Mouse (Mus musculus): ENCODE data around the gene Rcn1.
A peak's percentile ranks its signal among the peaks of the same experiment; 100 is the strongest.

Gene Rcn1

GRCm38 (mm10) chr2:105392514-105392913 is 6.6 kb downstream of the Rcn1 start:
- DNase-seq, result no peak

GRCm38 (mm10) chr2:105391414-105391784 is 7.7 kb downstream of the Rcn1 start:
- DNase-seq, result no peak

- DNase-seq, result no peak
Observed at GRCm38 (mm10) chr2:105390653-105391413, 8.3 kb downstream of the Rcn1 start.

- DNase-seq, result no peak
Observed at GRCm38 (mm10) chr2:105389007-105389890, 9.9 kb downstream of the Rcn1 start.

- no peak for DNase-seq
Observed at GRCm38 (mm10) chr2:105386418-105386817, 12.7 kb downstream of the Rcn1 start.

GRCm38 (mm10) chr2:105384998-105385397 is 14.1 kb downstream of the Rcn1 start:
- DNase-seq, result no peak

GRCm38 (mm10) chr2:105383063-105383462 is 16.1 kb downstream of the Rcn1 start:
- DNase-seq, result no peak

GRCm38 (mm10) chr2:105380757-105381319 is 18.3 kb downstream of the Rcn1 start:
- no peak for DNase-seq

GRCm38 (mm10) chr2:105379682-105380081 is 19.4 kb downstream of the Rcn1 start:
- DNase-seq, result no peak

GRCm38 (mm10) chr2:105375705-105376104 is 23.4 kb downstream of the Rcn1 start:
- DNase-seq, result no peak

- DNase-seq, result no peak
Observed at GRCm38 (mm10) chr2:105375261-105375660, 23.9 kb downstream of the Rcn1 start.

GRCm38 (mm10) chr2:105373658-105374057 is 25.5 kb downstream of the Rcn1 start:
- DNase-seq, result no peak

- DNase-seq, result no peak
Observed at GRCm38 (mm10) chr2:105372727-105373126, 26.4 kb downstream of the Rcn1 start.

GRCm38 (mm10) chr2:105372156-105372555 is 27.0 kb downstream of the Rcn1 start:
- DNase-seq, result no peak

GRCm38 (mm10) chr2:105370698-105371097 is 28.4 kb downstream of the Rcn1 start:
- no peak for DNase-seq

GRCm38 (mm10) chr2:105370240-105370639 is 28.9 kb downstream of the Rcn1 start:
- no peak for DNase-seq

- DNase-seq, result peak; percentile 8
Observed at GRCm38 (mm10) chr2:105367623-105368022, 31.5 kb downstream of the Rcn1 start.

- DNase-seq, result no peak
Observed at GRCm38 (mm10) chr2:105358040-105358439, 41.1 kb downstream of the Rcn1 start.

GRCm38 (mm10) chr2:105356791-105357190 is 42.3 kb downstream of the Rcn1 start:
- peak; percentile 16 for DNase-seq

GRCm38 (mm10) chr2:105348886-105349285 is 50.2 kb downstream of the Rcn1 start:
- DNase-seq, result no peak

- DNase-seq, result peak; percentile 5
Observed at GRCm38 (mm10) chr2:105339993-105340392, 59.1 kb downstream of the Rcn1 start.

- no peak for DNase-seq
Observed at GRCm38 (mm10) chr2:105337171-105337875, 61.8 kb downstream of the Rcn1 start.

Data from lung, postnatal 14 days (tissue).